In the genomic region with DNA sequence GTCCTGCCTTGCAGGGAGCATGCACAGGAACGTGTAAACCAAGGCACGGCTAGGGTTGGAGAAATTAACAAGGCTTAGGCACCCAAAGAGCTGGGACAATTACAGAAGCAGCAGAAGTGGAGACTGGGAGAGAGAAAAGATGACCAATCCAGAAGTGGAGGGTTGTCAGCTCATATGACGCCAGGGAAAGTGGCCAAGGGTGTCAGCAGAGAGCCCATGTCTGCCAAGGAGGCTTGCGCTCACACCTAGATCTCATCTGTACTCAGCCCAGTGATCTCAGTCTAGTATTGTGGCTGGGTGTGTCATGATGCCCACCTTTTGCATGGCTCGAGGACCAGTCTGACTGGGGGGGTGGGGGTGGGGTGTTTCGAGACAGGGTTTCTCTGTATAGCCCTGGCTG, we compare ENCODE assay signal across 8 mouse cellular contexts. TPM values are rescaled to one million over a fixed set of nuclear protein-coding genes. Genes with fewer than 3 reads are reported as not detected.
DNase-seq lines count a peak whose midpoint lies in the region; ATAC-seq lines count a peak whose summit lies in the region.

No protein-coding gene starts in this region.

- H3K27me3 ChIP-seq in forebrain, embryonic 10.5 days (ENCODE audit: poor library complexity, severe bottlenecking): peaks cover 9% of the 10 kb centered on the region; the same call in 1 of the 2 replicates
- H3K27me3 ChIP-seq in forebrain, embryonic 12.5 days: peaks cover 5% of the 10 kb centered on the region; the same call in 1 of the 2 replicates
- no peaks in the 10 kb centered on the region; the same call in 1 of the 2 replicates for H3K27me3 ChIP-seq in heart, embryonic 11.5 days (ENCODE audit: control insufficient read depth, insufficient read depth, low read length)
- H3K27me3 ChIP-seq in liver, embryonic 12.5 days (replicated peaks): peaks cover 13% of the 10 kb centered on the region

- peak overlapping the region; percentile 54 for H3K27ac ChIP-seq in forebrain, embryonic 10.5 days
- no peak overlapping the region for H3K27ac ChIP-seq in forebrain, embryonic 12.5 days
- H3K27ac ChIP-seq in heart, embryonic 11.5 days (ENCODE audit: low read depth, low read length): peak overlapping the region; percentile 91
- peak overlapping the region; percentile 74 for H3K27ac ChIP-seq in liver, embryonic 12.5 days

- DNase-seq in forebrain, embryonic 10.5 days (ENCODE audit: extremely low spot score, low spot score): no peak
- peak; percentile 53 for DNase-seq in 3T3-L1 (ENCODE audit: low read depth, low spot score)
- DNase-seq in layer of hippocampus, adult 18-20 months (ENCODE audit: low spot score in 2 of 2): no peak
- DNase-seq in right cerebral cortex, postnatal 4 days: no peak
- no peak for DNase-seq in adrenal gland, adult 8-10 months

- H3K4me3 ChIP-seq in forebrain, embryonic 10.5 days: peak overlapping the region; percentile 66
- H3K4me3 ChIP-seq in forebrain, embryonic 12.5 days (replicated peaks): no peak overlapping the region
- H3K4me3 ChIP-seq in heart, embryonic 11.5 days (ENCODE audit: low read depth, low read length): peak overlapping the region; percentile 51
- peak overlapping the region; percentile 65 for H3K4me3 ChIP-seq in liver, embryonic 12.5 days

- no peak overlapping the region for H3K9ac ChIP-seq in forebrain, embryonic 12.5 days
- peak overlapping the region; percentile 82 for H3K9ac ChIP-seq in heart, embryonic 11.5 days (ENCODE audit: low read depth, low read length)
- peak overlapping the region; percentile 45; the same call in 1 of the 2 replicates for H3K9ac ChIP-seq in liver, embryonic 12.5 days

- no peaks in the 10 kb centered on the region; the same call in 1 of the 2 replicates for H3K36me3 ChIP-seq in forebrain, embryonic 10.5 days (replicated peaks)
- H3K36me3 ChIP-seq in forebrain, embryonic 12.5 days (replicated peaks): no peaks in the 10 kb centered on the region
- H3K36me3 ChIP-seq in heart, embryonic 11.5 days (ENCODE audit: control insufficient read depth, insufficient read depth, low read length): no peaks in the 10 kb centered on the region
- H3K36me3 ChIP-seq in liver, embryonic 12.5 days: peaks cover 21% of the 10 kb centered on the region

- WGBS in forebrain, embryonic 10.5 days: 70% methylated on average over 6 of the region's 6 CpGs
- WGBS in forebrain, embryonic 12.5 days: 67% methylated on average over 6 of the region's 6 CpGs
- WGBS in heart, embryonic 11.5 days (ENCODE audit: insufficient replicate concordance): 47% methylated on average over 6 of the region's 6 CpGs
- WGBS in liver, embryonic 12.5 days (ENCODE audit: insufficient replicate concordance): 33% methylated on average over 6 of the region's 6 CpGs

- no peak overlapping the region for H3K4me2 ChIP-seq in forebrain, embryonic 12.5 days
- peak overlapping the region; percentile 37 for H3K4me2 ChIP-seq in heart, embryonic 11.5 days
- H3K4me2 ChIP-seq in liver, embryonic 12.5 days: peak overlapping the region; percentile 81

- peaks cover 38% of the 10 kb centered on the region for H3K4me1 ChIP-seq in forebrain, embryonic 10.5 days
- H3K4me1 ChIP-seq in forebrain, embryonic 12.5 days: peaks cover 10% of the 10 kb centered on the region; the same call in 1 of the 2 replicates
- peaks cover 32% of the 10 kb centered on the region for H3K4me1 ChIP-seq in heart, embryonic 11.5 days (ENCODE audit: control insufficient read depth, insufficient read depth, low read length)
- peaks cover 61% of the 10 kb centered on the region for H3K4me1 ChIP-seq in liver, embryonic 12.5 days

- H3K9me3 ChIP-seq in forebrain, embryonic 10.5 days: no peaks in the 10 kb centered on the region
- no peaks in the 10 kb centered on the region for H3K9me3 ChIP-seq in forebrain, embryonic 12.5 days
- H3K9me3 ChIP-seq in heart, embryonic 11.5 days (replicated peaks; ENCODE audit: control insufficient read depth, low read length): no peaks in the 10 kb centered on the region
- no peaks in the 10 kb centered on the region for H3K9me3 ChIP-seq in liver, embryonic 12.5 days (replicated peaks)

- ATAC-seq in forebrain, embryonic 12.5 days (ENCODE audit: low FRiP score): no peak
- no peak for ATAC-seq in heart, embryonic 11.5 days (replicated peaks; ENCODE audit: insufficient number of reproducible peaks, low FRiP score, low TSS enrichment)
- no peak for ATAC-seq in liver, embryonic 12.5 days

RNA-seq across cellular contexts. Expression of gene Gm20532, which starts 0.7 kb away (rescaled TPM):
- polyA plus RNA-seq in forebrain, embryonic 10.5 days (2016; fragmentation: Nextera tagmentation; extraction: Ambion mirVana): not detected in 2 replicates
- not detected in 2 replicates for polyA plus RNA-seq in forebrain, embryonic 12.5 days (2016; fragmentation: Nextera tagmentation; extraction: Ambion mirVana)
- polyA plus RNA-seq in heart, embryonic 11.5 days (2014; fragmentation: Nextera tagmentation; extraction: Ambion mirVana): not detected in 2 replicates
- not detected in 2 replicates for polyA plus RNA-seq in liver, embryonic 12.5 days (2016; fragmentation: Nextera tagmentation; extraction: Ambion mirVana)
- not detected for total RNA-seq in layer of hippocampus, adult 18-20 months (2021)
- not detected for total RNA-seq in adrenal gland, adult 8-10 months (2022)

RNA-seq across cellular contexts. Expression of gene Egfl7, which starts 5.9 kb away (rescaled TPM):
- polyA plus RNA-seq in forebrain, embryonic 10.5 days (2016; fragmentation: Nextera tagmentation; extraction: Ambion mirVana): 89.9 and 96.4 TPM in 2 replicates
- 47.9 and 54.9 TPM in 2 replicates for polyA plus RNA-seq in forebrain, embryonic 12.5 days (2016; fragmentation: Nextera tagmentation; extraction: Ambion mirVana)
- polyA plus RNA-seq in heart, embryonic 11.5 days (2014; fragmentation: Nextera tagmentation; extraction: Ambion mirVana): 145 and 157 TPM in 2 replicates
- polyA plus RNA-seq in liver, embryonic 12.5 days (2016; fragmentation: Nextera tagmentation; extraction: Ambion mirVana): 106 and 120 TPM in 2 replicates
- total RNA-seq in layer of hippocampus, adult 18-20 months (2021): 10 to 100 TPM; 53.5 to 59.7 TPM
- 100 to 1,000 TPM; 105 to 245 (median 172) TPM for total RNA-seq in adrenal gland, adult 8-10 months (2022)

RNA-seq across cellular contexts. Expression of gene Agpat2, which starts 18.5 kb away (rescaled TPM):
- 10.1 and 10.2 TPM in 2 replicates for polyA plus RNA-seq in forebrain, embryonic 10.5 days (2016; fragmentation: Nextera tagmentation; extraction: Ambion mirVana)
- polyA plus RNA-seq in forebrain, embryonic 12.5 days (2016; fragmentation: Nextera tagmentation; extraction: Ambion mirVana): 5.4 and 6.7 TPM in 2 replicates
- 15.7 and 20.6 TPM in 2 replicates for polyA plus RNA-seq in heart, embryonic 11.5 days (2014; fragmentation: Nextera tagmentation; extraction: Ambion mirVana)
- 26.7 and 28.7 TPM in 2 replicates for polyA plus RNA-seq in liver, embryonic 12.5 days (2016; fragmentation: Nextera tagmentation; extraction: Ambion mirVana)
- total RNA-seq in layer of hippocampus, adult 18-20 months (2021): 1 to 10 TPM; 2.1 to 2.5 TPM
- 100 to 1,000 TPM in 3 of 4 experiments, 10 to 100 TPM in 1; 86.0 to 354 (median 247) TPM for total RNA-seq in adrenal gland, adult 8-10 months (2022)

RNA-seq across cellular contexts. Expression of gene Fam69b, which starts 42.5 kb away (rescaled TPM):
- 44.1 and 49.4 TPM in 2 replicates for polyA plus RNA-seq in forebrain, embryonic 10.5 days (2016; fragmentation: Nextera tagmentation; extraction: Ambion mirVana)
- 67.1 and 67.2 TPM in 2 replicates for polyA plus RNA-seq in forebrain, embryonic 12.5 days (2016; fragmentation: Nextera tagmentation; extraction: Ambion mirVana)
- polyA plus RNA-seq in heart, embryonic 11.5 days (2014; fragmentation: Nextera tagmentation; extraction: Ambion mirVana): 13.4 and 14.9 TPM in 2 replicates
- polyA plus RNA-seq in liver, embryonic 12.5 days (2016; fragmentation: Nextera tagmentation; extraction: Ambion mirVana): 4.6 and 5.5 TPM in 2 replicates
- total RNA-seq in layer of hippocampus, adult 18-20 months (2021): 10 to 100 TPM; 67.9 to 72.8 TPM
- 10 to 100 TPM in 2 of 4 experiments, 1 to 10 TPM in 2; 9.1 to 11.9 (median 10.4) TPM for total RNA-seq in adrenal gland, adult 8-10 months (2022)
